Mouse (Mus musculus) liver, postnatal 0 days (tissue): Measurements from ENCODE around the gene Klhl32. TPM values are rescaled to one million over a fixed set of nuclear protein-coding genes. Genes with fewer than 3 reads are reported as not detected.

Experiments
- ATAC-seq: fragments of 200-750 bp; cut with Nextera tagmentation; 2 replicates; pipeline ENCODE4 v1.8.0; 2017; ENCODE audit warnings: mild to moderate bottlenecking, moderate library complexity
- DNase-seq: peaks from one replicate; pipeline ENCODE4 v3.0.0-alpha.2; 2016
- H3K27ac ChIP-seq: fragments of 300-500 bp; sonication (generic); 2 replicates; pipeline ENCODE4 v1.5.1; 2014; ENCODE audit warnings: antibody characterized with exemption, moderate library complexity, mild to moderate bottlenecking, low read depth
- H3K27me3 ChIP-seq: fragments of 300-500 bp; sonication (generic); 2 replicates; pipeline ENCODE4 v1.6.1; 2014; ENCODE audit warnings: low read length, control low read depth, mixed read lengths; ENCODE audit not compliant: insufficient read depth
- H3K36me3 ChIP-seq: fragments of 300-500 bp; sonication (generic); replicated peaks from 2 replicates; pipeline ENCODE4 v1.6.1; 2014; ENCODE audit warnings: mild to moderate bottlenecking, control low read depth, low read length, moderate library complexity, mixed read lengths; ENCODE audit not compliant: insufficient read depth
- H3K4me1 ChIP-seq: fragments of 300-500 bp; sonication (generic); 2 replicates; pipeline ENCODE4 v1.6.1; 2014; ENCODE audit warnings: antibody characterized with exemption, mild to moderate bottlenecking, control low read depth; ENCODE audit not compliant: insufficient read depth
- H3K4me2 ChIP-seq: fragments of 300-500 bp; sonication (generic); 2 replicates; pipeline ENCODE4 v1.6.1; 2014; ENCODE audit warnings: low read depth, mild to moderate bottlenecking, low read length, moderate library complexity, mixed read lengths
- H3K4me3 ChIP-seq: fragments of 300-500 bp; sonication (generic); 2 replicates; pipeline ENCODE4 v1.5.1; 2014; ENCODE audit warnings: low read depth, low read length
- H3K9ac ChIP-seq: fragments of 300-500 bp; sonication (generic); replicated peaks from 2 replicates; pipeline ENCODE4 v1.6.1; 2014; ENCODE audit warnings: mild to moderate bottlenecking, moderate library complexity
- H3K9me3 ChIP-seq: fragments of 300-500 bp; sonication (generic); 2 replicates; pipeline ENCODE4 v1.6.1; 2016; ENCODE audit warnings: mild to moderate bottlenecking, control low read depth, low read length, mixed read lengths
- CTCF ChIP-seq: sonication (generic); IDR thresholded peaks from 2 replicates; pipeline ENCODE4 v1.5.1; 2016; ENCODE audit warnings: antibody characterized with exemption, low read depth
- EP300 ChIP-seq: IDR thresholded peaks from 2 replicates; pipeline ENCODE4 v1.6.1; 2016; ENCODE audit warnings: antibody characterized with exemption, low read depth, mild to moderate bottlenecking
- WGBS: fragments of 180-500 bp; shearing (Covaris S2); extraction: QIAGEN DNeasy Blood & Tissue Kit; methylation state at CpG from one replicate; pipeline ENCODE4 v1.1.7; 2014; ENCODE audit not compliant: insufficient replicate concordance; 5-methylcytosine and 5-hydroxymethylcytosine counted together
- polyA plus RNA-seq: library from polyadenylated mRNA; unstranded; fragments of >200 nt; fragmentation: Nextera tagmentation; extraction: Ambion mirVana; gene quantifications from 2 replicates; pipeline ENCODE4 v1.2.1, GENCODE M21; 2015

Klhl32 gene
- polyA plus RNA-seq, 1 experiment from 2014 or later = 0.18 TPM

DNA sequence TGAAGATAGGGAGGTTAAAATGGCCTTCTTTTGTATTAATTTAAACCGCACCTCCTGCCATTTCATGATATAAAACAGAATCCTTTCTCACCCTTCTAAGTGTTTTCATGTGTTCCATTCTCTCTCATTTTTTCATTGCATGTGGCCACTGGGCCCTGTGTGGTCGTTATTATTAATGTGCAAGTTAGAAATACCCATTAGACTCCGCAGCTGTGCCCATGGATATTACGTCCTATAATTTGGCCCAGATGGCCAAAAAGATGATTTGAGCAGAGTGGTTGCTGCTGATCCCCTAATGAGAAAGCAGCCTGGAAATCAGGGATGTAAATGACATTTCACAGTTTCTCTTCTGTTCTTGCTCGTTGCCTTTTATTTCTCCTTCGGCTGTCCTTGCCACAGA lies 12.4 kb downstream of the Klhl32 start:
- Histone ChIP-seq H3K4me1 (no peaks in the 10 kb centered on the region), H3K27ac (no peak overlapping the region), H3K9ac (no peak overlapping the region), H3K4me2 (no peak overlapping the region), H3K4me3 (no peak overlapping the region), H3K36me3 (no peaks in the 10 kb centered on the region), H3K9me3 (no peaks in the 10 kb centered on the region), H3K27me3 (no peaks in the 10 kb centered on the region)
- DNase-seq (no peak), ATAC-seq (no peak)
- TF ChIP-seq EP300 = no peak
- no peak for TF ChIP-seq CTCF
- 77% methylated on average over 6 of the region's 6 CpGs for WGBS

DNA sequence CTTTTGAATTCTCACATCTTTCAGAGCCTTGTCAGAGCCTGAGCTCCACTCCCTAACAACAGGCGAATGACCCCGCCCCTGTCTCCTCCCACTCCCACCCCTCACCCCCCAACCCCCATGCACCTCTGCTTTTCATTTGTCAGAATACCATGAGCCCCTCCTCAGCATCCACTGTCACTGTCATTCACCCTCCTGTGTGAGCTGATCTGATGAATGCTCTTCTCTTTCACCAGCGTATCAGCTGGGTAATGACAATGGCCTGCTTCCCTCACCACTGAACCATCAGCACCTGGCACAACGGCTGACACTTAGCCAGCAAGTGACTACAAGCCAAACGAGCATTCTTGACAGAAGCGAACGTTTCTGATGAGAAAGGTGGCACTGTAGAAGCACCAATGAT lies 15.4 kb downstream of the Klhl32 start:
- no peak overlapping the region for H3K4me2 ChIP-seq
- H3K27ac ChIP-seq = no peak overlapping the region
- no peaks in the 10 kb centered on the region for H3K4me1 ChIP-seq
- H3K9ac ChIP-seq = no peak overlapping the region
- no peak for ATAC-seq
- WGBS = 54% methylated on average over 7 of the region's 7 CpGs
- no peaks in the 10 kb centered on the region for H3K9me3 ChIP-seq
- H3K4me3 ChIP-seq = no peak overlapping the region
- no peaks in the 10 kb centered on the region for H3K27me3 ChIP-seq
- H3K36me3 ChIP-seq = no peaks in the 10 kb centered on the region
- no peak for TF ChIP-seq CTCF
- TF ChIP-seq EP300 = no peak
- no peak for DNase-seq

DNA sequence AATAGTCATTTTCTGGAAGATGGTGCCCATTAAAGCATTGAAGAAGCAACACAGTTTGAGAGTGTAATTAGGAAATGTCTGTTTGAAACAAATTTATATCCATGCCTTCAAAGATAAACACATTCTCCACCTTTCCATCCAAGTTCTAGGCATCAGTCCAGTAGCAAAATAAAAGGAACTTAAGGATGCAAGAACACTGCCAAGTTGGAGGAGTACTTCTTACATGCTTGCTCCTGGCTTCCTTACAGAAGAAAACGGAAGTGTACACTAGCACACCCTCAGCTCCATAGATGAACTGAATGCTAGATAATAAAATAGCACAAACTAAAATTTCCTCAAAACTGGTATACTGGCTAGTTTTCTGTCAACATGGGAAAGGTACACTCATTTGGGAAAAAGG lies 42.6 kb downstream of the Klhl32 start:
- Histone ChIP-seq H3K9me3 (no peaks in the 10 kb centered on the region), H3K4me2 (no peak overlapping the region), H3K27me3 (no peaks in the 10 kb centered on the region), H3K4me1 (no peaks in the 10 kb centered on the region), H3K9ac (no peak overlapping the region), H3K27ac (no peak overlapping the region), H3K36me3 (no peaks in the 10 kb centered on the region), H3K4me3 (no peak overlapping the region)
- TF ChIP-seq CTCF (no peak), EP300 (no peak)
- DNase-seq = no peak
- no peak for ATAC-seq
- WGBS = 80% methylated on average over 1 of the region's 1 CpGs

DNA sequence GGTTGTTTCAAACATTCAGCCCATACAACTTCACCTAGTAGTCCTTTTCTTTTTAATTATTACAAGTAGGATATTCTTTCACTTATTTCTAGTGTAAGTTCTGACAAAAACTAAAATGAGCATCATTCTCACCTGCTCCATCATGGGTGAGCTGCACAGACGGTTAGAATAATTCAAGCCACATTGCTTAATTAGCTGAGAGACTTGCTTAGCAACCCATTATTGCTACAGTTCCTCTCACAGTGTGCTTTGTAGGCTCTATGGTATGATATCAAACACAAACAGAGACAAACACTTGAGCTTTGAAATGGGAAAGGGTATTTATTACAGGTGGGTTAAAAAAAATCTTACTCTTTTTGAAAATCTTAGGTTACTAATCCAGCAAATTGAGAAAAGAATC lies 49.0 kb downstream of the Klhl32 start:
- ATAC-seq (no peak), DNase-seq (no peak)
- Histone ChIP-seq H3K4me2 (no peak overlapping the region), H3K4me3 (no peak overlapping the region), H3K36me3 (no peaks in the 10 kb centered on the region), H3K9me3 (no peaks in the 10 kb centered on the region), H3K27me3 (no peaks in the 10 kb centered on the region), H3K4me1 (no peaks in the 10 kb centered on the region), H3K9ac (no peak overlapping the region), H3K27ac (no peak overlapping the region)
- TF ChIP-seq EP300 (no peak), CTCF (no peak)
- WGBS = 76% methylated on average over 1 of the region's 1 CpGs

DNA sequence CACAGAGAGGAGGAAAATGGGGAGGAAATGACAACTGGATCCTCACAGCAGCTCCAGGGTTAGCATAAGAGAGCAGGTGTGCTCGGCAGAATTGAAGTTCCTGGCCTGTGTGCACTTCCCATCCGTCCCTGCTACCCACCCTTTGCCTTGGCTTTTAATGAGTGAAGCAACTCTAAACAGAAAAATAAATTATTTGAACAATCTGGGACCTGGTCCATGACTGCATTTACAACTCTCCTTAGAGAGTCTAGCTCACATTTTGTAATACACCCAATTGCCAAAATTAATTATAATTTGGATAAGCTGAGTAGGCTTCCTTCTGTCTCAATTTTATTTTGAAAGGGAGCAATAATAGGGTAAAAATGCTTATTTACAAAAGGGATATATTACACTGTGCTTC lies 49.6 kb downstream of the Klhl32 start:
- no peaks in the 10 kb centered on the region for H3K27me3 ChIP-seq
- ATAC-seq = no peak
- no peaks in the 10 kb centered on the region for H3K36me3 ChIP-seq
- TF ChIP-seq EP300 (no peak), CTCF (no peak)
- no peak overlapping the region for H3K4me3 ChIP-seq
- H3K27ac ChIP-seq = no peak overlapping the region
- H3K9me3 ChIP-seq = no peaks in the 10 kb centered on the region
- no peak for DNase-seq
- no peak overlapping the region for H3K9ac ChIP-seq
- H3K4me2 ChIP-seq = no peak overlapping the region
- no peaks in the 10 kb centered on the region for H3K4me1 ChIP-seq
- WGBS = 36% methylated on average over 2 of the region's 2 CpGs

DNA sequence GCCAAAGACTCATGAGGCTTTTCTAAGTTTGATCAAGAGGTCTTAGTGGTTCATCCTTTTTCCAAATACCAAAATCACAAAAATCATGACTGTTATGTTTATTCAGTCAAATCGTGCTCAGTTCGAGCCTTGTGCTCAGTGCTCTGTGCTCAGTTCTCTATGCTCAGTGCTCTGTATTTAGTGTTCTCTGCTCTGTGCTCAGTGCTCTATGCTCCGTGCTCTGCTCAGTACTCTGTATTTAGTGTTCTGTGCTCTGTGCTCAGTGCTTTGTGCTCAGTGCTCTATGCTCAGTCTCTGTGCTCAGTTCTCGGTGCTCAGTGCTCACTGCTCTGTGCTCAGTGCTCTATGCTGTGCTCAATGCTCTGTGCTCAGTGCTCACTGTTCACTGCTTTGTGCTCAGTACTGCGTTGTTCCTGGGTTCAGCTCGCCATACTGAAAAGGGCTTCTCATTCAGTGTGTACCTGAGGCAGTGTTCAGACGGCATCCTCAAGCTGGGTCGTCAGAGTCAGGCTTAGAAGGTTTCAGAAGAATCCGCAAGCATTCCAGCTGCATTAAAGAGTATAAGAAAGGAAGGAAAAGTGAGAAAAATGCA lies 50.5 kb downstream of the Klhl32 start:
- Histone ChIP-seq H3K27me3 (no peaks in the 10 kb centered on the region), H3K9ac (no peak overlapping the region), H3K4me2 (no peak overlapping the region), H3K4me1 (no peaks in the 10 kb centered on the region), H3K27ac (no peak overlapping the region), H3K36me3 (no peaks in the 10 kb centered on the region), H3K9me3 (no peaks in the 10 kb centered on the region), H3K4me3 (no peak overlapping the region)
- WGBS = 77% methylated on average over 9 of the region's 9 CpGs
- ATAC-seq (no peak), DNase-seq (no peak)
- no peak for TF ChIP-seq CTCF
- no peak for TF ChIP-seq EP300

DNA sequence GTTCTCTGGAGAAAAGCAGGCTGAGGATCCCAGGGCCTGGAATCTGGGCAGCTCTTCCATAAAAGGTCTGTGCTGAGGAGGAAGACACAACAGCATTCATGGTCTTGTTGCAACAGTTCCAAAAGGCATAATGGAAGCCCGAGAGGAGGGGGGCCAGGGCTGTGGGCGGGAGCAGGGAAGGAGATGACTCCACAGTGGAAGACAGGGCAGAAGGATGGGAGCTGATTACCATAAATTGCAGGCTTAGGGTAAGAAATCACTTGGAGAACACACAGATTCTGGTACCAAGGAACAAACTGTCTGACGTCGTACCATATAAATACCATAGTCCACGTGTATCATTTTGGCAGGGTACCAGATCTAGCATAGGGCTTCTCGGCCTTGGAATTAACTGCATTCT lies 51.9 kb downstream of the Klhl32 start:
- 83% methylated on average over 6 of the region's 6 CpGs for WGBS
- no peak overlapping the region for H3K4me2 ChIP-seq
- no peaks in the 10 kb centered on the region for H3K27me3 ChIP-seq
- DNase-seq = no peak
- H3K36me3 ChIP-seq = no peaks in the 10 kb centered on the region
- H3K4me1 ChIP-seq = no peaks in the 10 kb centered on the region
- H3K9ac ChIP-seq = no peak overlapping the region
- no peak for ATAC-seq
- H3K9me3 ChIP-seq = no peaks in the 10 kb centered on the region
- no peak overlapping the region for H3K27ac ChIP-seq
- TF ChIP-seq CTCF = no peak
- no peak for TF ChIP-seq EP300
- no peak overlapping the region for H3K4me3 ChIP-seq
